Mouse (Mus musculus) erythroblast, embryonic 14.5 days (primary cell): ENCODE data around the gene Olfr1480. TPM values are rescaled to one million over a fixed set of nuclear protein-coding genes. Genes with fewer than 3 reads are reported as not detected.

Source experiments
- H3K27me3 ChIP-seq: 2 replicates; pipeline ENCODE4 v1.6.1; 2012; ENCODE audit warnings: inconsistent platforms; ENCODE audit not compliant: control insufficient read depth
- H3K36me3 ChIP-seq: 2 replicates; pipeline ENCODE4 v1.6.1; 2012; ENCODE audit warnings: mild to moderate bottlenecking, inconsistent platforms; ENCODE audit not compliant: control insufficient read depth
- H3K4me1 ChIP-seq: 2 replicates; pipeline ENCODE4 v1.6.1; 2012; ENCODE audit warnings: inconsistent platforms; ENCODE audit not compliant: control insufficient read depth
- H3K4me3 ChIP-seq: replicated peaks from 2 replicates; pipeline ENCODE3; 2012; ENCODE audit warnings: moderate library complexity, mild to moderate bottlenecking, inconsistent platforms
- H3K9me3 ChIP-seq: 2 replicates; pipeline ENCODE4 v1.6.1; 2012; ENCODE audit warnings: low read length, inconsistent platforms, mixed read lengths; ENCODE audit not compliant: control insufficient read depth
- GATA1 ChIP-seq: IDR thresholded peaks from 2 replicates; pipeline ENCODE4 v1.6.1; 2012; ENCODE audit warnings: low read length, inconsistent platforms, mixed read lengths
- TAL1 ChIP-seq: IDR thresholded peaks from 3 replicates; pipeline ENCODE4 v1.6.1; 2012; ENCODE audit warnings: low read length, inconsistent platforms, mixed read lengths
- polyA plus RNA-seq: library from polyadenylated mRNA; stranded (reverse); fragments of >175 nt; gene quantifications from 2 replicates; pipeline ENCODE4 v1.2.3, GENCODE M21; 2012

Gene Olfr1480
- polyA plus RNA-seq: not detected in 2 replicates

- Histone ChIP-seq H3K36me3 (no peaks in the 10 kb centered on the region), H3K4me1 (no peaks in the 10 kb centered on the region), H3K4me3 (no peak within 1 kb of the TSS), H3K9me3 (peaks cover 7% of the 10 kb centered on the region), H3K27me3 (no peaks in the 10 kb centered on the region)
- no peak for TF ChIP-seq GATA1
- no peak for TF ChIP-seq TAL1
Observed at GRCm38 (mm10) chr19:13527613-13528012, at the start of gene Olfr1480. Olfr1480 (plus strand) TSS chr19:13527913.

DNA sequence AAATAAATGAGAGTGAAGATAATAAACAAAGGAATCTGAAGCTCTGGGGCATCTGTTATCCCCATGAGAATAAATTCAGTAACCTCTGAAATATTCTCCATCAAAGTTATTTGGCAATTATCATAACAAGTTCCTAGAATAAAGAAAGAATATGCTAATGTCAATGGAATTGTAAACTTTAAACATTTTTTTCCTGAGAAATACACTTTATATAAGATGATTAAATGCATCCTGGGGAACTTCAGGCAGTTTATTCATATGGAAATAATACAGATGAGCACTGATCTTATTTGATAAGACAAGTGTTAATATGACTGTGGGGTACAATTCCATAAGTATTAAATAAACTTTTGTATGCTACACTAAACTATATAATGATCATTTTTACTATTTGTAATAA lies 47.6 kb upstream of the Olfr1480 start, which contains the start of gene Olfr1475:
Olfr1475 (minus strand) TSS at position 101 of the 400 bp plus-strand sequence.
- no peaks in the 10 kb centered on the region for H3K9me3 ChIP-seq
- no peaks in the 10 kb centered on the region for H3K36me3 ChIP-seq
- H3K4me3 ChIP-seq: no peak within 1 kb of the TSS
- TF ChIP-seq GATA1 (no peak), TAL1 (no peak)
- H3K4me1 ChIP-seq: no peaks in the 10 kb centered on the region
- H3K27me3 ChIP-seq: no peaks in the 10 kb centered on the region

DNA sequence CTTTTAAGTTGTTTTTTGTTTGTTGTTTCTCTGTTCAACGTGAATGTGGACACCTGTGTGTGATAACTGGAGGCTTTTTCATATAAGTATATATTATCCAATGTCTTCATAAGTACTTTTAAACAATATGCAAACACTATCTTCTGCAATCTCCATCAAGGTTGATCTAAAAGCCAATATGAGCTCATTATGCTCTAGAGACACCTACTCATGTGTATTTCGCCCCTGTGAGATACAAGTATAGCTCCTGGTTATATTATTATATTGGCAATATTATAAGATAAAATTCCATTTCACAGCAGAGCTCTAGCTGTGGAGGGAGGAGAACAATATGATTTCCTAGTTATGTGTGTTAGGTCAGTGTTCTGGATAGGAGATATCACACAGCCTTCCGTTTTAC lies 27.5 kb upstream of the Olfr1480 start, which contains the start of gene Olfr1477:
Olfr1477 (plus strand) TSS at position 301 of the 400 bp plus-strand sequence.
- no peak for TF ChIP-seq GATA1
- TF ChIP-seq TAL1: no peak

More for the DNA sequence above, 27.5 kb upstream of the Olfr1480 start, which contains the start of gene Olfr1477:
- Histone ChIP-seq H3K4me3 (no peak within 1 kb of the TSS), H3K27me3 (no peaks in the 10 kb centered on the region), H3K9me3 (peaks cover 4% of the 10 kb centered on the region), H3K36me3 (no peaks in the 10 kb centered on the region), H3K4me1 (no peaks in the 10 kb centered on the region)

Other genes with a start within 250 kb of the Olfr1480 start
- not detected in 2 replicates for gene Olfr1465, start 212.4 kb upstream of the Olfr1480 start, polyA plus RNA-seq
- gene Olfr1466, start 189.1 kb upstream of the Olfr1480 start, polyA plus RNA-seq: not detected in 2 replicates
- not detected in 2 replicates for gene Olfr1467, start 165.7 kb upstream of the Olfr1480 start, polyA plus RNA-seq
- not detected in 2 replicates for gene Olfr1469, start 120.1 kb upstream of the Olfr1480 start, polyA plus RNA-seq
- not detected in 2 replicates for gene Olfr1471, start 84.5 kb upstream of the Olfr1480 start, polyA plus RNA-seq
- not detected in 2 replicates for gene Olfr1472, start 71.8 kb upstream of the Olfr1480 start, polyA plus RNA-seq
- gene Olfr1474, start 58.3 kb upstream of the Olfr1480 start, polyA plus RNA-seq: not detected in 2 replicates
- not detected in 2 replicates for gene Olfr1475, start 47.7 kb upstream of the Olfr1480 start, polyA plus RNA-seq
- 0.01 TPM in 1 of 2 replicates, not detected in the other for gene Olfr1477, start 27.4 kb upstream of the Olfr1480 start, polyA plus RNA-seq
- 0.01 TPM in 1 of 2 replicates, not detected in the other for gene Olfr1484, start 55.6 kb downstream of the Olfr1480 start, polyA plus RNA-seq
- gene Olfr1487, start 89.5 kb downstream of the Olfr1480 start, polyA plus RNA-seq: not detected in 2 replicates
- not detected in 2 replicates for gene Olfr1489, start 103.7 kb downstream of the Olfr1480 start, polyA plus RNA-seq
- not detected in 2 replicates for gene Olfr1490, start 123.2 kb downstream of the Olfr1480 start, polyA plus RNA-seq
- not detected in 2 replicates for gene Olfr1491, start 169.4 kb downstream of the Olfr1480 start, polyA plus RNA-seq
- not detected in 2 replicates for gene Olfr1493-ps1, start 195.4 kb downstream of the Olfr1480 start, polyA plus RNA-seq
- gene Olfr1494, start 211.8 kb downstream of the Olfr1480 start, polyA plus RNA-seq: not detected in 2 replicates
- gene Olfr1495, start 236.7 kb downstream of the Olfr1480 start, polyA plus RNA-seq: not detected in 2 replicates
- gene Olfr1496, start 250.0 kb downstream of the Olfr1480 start, polyA plus RNA-seq: not detected in 2 replicates